Mouse (Mus musculus) heart, embryonic 16.5 days (tissue): ENCODE results near the gene Msi2. TPM values are rescaled to one million over a fixed set of nuclear protein-coding genes. Genes with fewer than 3 reads are reported as not detected.

Experiments
- ATAC-seq: fragments of 200-750 bp; cut with Nextera tagmentation; replicated peaks from 2 replicates; pipeline ENCODE4 v1.8.0; 2017; ENCODE audit warnings: moderate number of reproducible peaks; ENCODE audit not compliant: insufficient read depth, low FRiP score; ENCODE audit errors: extremely low read depth
- H3K27ac ChIP-seq: fragments of 300-500 bp; sonication (generic); 2 replicates; pipeline ENCODE4 v1.5.1; 2014; ENCODE audit warnings: mild to moderate bottlenecking, low read length, control low read depth, moderate library complexity
- H3K27me3 ChIP-seq: fragments of 300-500 bp; sonication (generic); 2 replicates; pipeline ENCODE4 v1.6.1; 2014; ENCODE audit warnings: low read length, mixed read lengths; ENCODE audit not compliant: control insufficient read depth, insufficient read depth
- H3K36me3 ChIP-seq: fragments of 300-500 bp; sonication (generic); 2 replicates; pipeline ENCODE4 v1.6.1; 2014; ENCODE audit not compliant: control insufficient read depth, insufficient read depth
- H3K4me1 ChIP-seq: fragments of 300-500 bp; sonication (generic); 2 replicates; pipeline ENCODE4 v1.6.1; 2014; ENCODE audit warnings: low read length, mixed read lengths; ENCODE audit not compliant: control insufficient read depth, insufficient read depth
- H3K4me2 ChIP-seq: fragments of 300-500 bp; sonication (generic); 2 replicates; pipeline ENCODE4 v1.6.1; 2014; ENCODE audit warnings: low read depth, mild to moderate bottlenecking, control low read depth, low read length
- H3K4me3 ChIP-seq: fragments of 300-500 bp; sonication (generic); 2 replicates; pipeline ENCODE4 v1.5.1; 2014; ENCODE audit warnings: mild to moderate bottlenecking, control low read depth, low read length
- H3K9ac ChIP-seq: fragments of 300-500 bp; sonication (generic); 2 replicates; pipeline ENCODE4 v1.6.1; 2014; ENCODE audit warnings: low read length, control low read depth
- H3K9me3 ChIP-seq: fragments of 300-500 bp; sonication (generic); replicated peaks from 2 replicates; pipeline ENCODE4 v1.6.1; 2016; ENCODE audit warnings: low read length; ENCODE audit not compliant: control insufficient read depth
- WGBS: fragments of 180-500 bp; shearing (Covaris S2); extraction: QIAGEN DNeasy Blood & Tissue Kit; methylation state at CpG from one replicate; pipeline ENCODE4 v1.1.7; 2014; 5-methylcytosine and 5-hydroxymethylcytosine counted together
- polyA plus RNA-seq: library from polyadenylated mRNA; unstranded; fragments of >200 nt; fragmentation: Nextera tagmentation; extraction: Ambion mirVana; gene quantifications from 2 replicates; pipeline ENCODE4 v1.2.1, GENCODE M21; 2015

Gene Msi2
- polyA plus RNA-seq, 1 experiment from 2014 or later, result 20.6 TPM

GRCm38 (mm10) chr11:88582021-88582707 is 136.1 kb downstream of the Msi2 start:
- ATAC-seq, result no peak
- 39% methylated on average over 13 of the region's 13 CpGs for WGBS

GRCm38 (mm10) chr11:88581375-88581774 is 136.9 kb downstream of the Msi2 start:
- WGBS, result 60% methylated on average over 7 of the region's 7 CpGs

More at GRCm38 (mm10) chr11:88582021-88582707, 136.1 kb downstream of the Msi2 start:
- Histone ChIP-seq H3K9ac (peak overlapping the region; percentile 58), H3K4me2 (peak overlapping the region; percentile 51), H3K27ac (peak overlapping the region; percentile 86), H3K4me1 (peaks cover 66% of the 10 kb centered on the region), H3K4me3 (peak overlapping the region; percentile 6), H3K27me3 (no peaks in the 10 kb centered on the region), H3K9me3 (no peaks in the 10 kb centered on the region), H3K36me3 (no peaks in the 10 kb centered on the region)

GRCm38 (mm10) chr11:88578700-88579099 is 139.6 kb downstream of the Msi2 start:
- no peak overlapping the region for H3K4me2 ChIP-seq
- H3K9me3 ChIP-seq, result no peaks in the 10 kb centered on the region
- WGBS, result 88% methylated on average over 2 of the region's 2 CpGs
- H3K27me3 ChIP-seq, result no peaks in the 10 kb centered on the region
- no peak overlapping the region for H3K9ac ChIP-seq
- no peak overlapping the region for H3K4me3 ChIP-seq
- no peaks in the 10 kb centered on the region for H3K36me3 ChIP-seq
- ATAC-seq, result no peak
- no peak overlapping the region; the same call in 1 of the 2 replicates for H3K27ac ChIP-seq
- peaks cover 66% of the 10 kb centered on the region for H3K4me1 ChIP-seq

More at GRCm38 (mm10) chr11:88581375-88581774, 136.9 kb downstream of the Msi2 start:
- Histone ChIP-seq H3K36me3 (no peaks in the 10 kb centered on the region), H3K27me3 (no peaks in the 10 kb centered on the region), H3K9ac (no peak overlapping the region), H3K4me1 (peaks cover 66% of the 10 kb centered on the region), H3K4me3 (no peak overlapping the region), H3K27ac (peak overlapping the region; percentile 86), H3K9me3 (no peaks in the 10 kb centered on the region), H3K4me2 (no peak overlapping the region)
- ATAC-seq, result no peak

GRCm38 (mm10) chr11:88577076-88577475 is 141.2 kb downstream of the Msi2 start:
- Histone ChIP-seq H3K9ac (peak overlapping the region; percentile 2; the same call in 1 of the 2 replicates), H3K4me3 (no peak overlapping the region), H3K9me3 (no peaks in the 10 kb centered on the region), H3K4me2 (no peak overlapping the region), H3K36me3 (peaks cover 3% of the 10 kb centered on the region; the same call in 1 of the 2 replicates), H3K27me3 (no peaks in the 10 kb centered on the region), H3K4me1 (peaks cover 57% of the 10 kb centered on the region), H3K27ac (peak overlapping the region; percentile 37)
- no peak for ATAC-seq
- WGBS, result 61% methylated on average over 7 of the region's 7 CpGs

GRCm38 (mm10) chr11:88576233-88576998 is 141.9 kb downstream of the Msi2 start:
- no peak for ATAC-seq
- WGBS, result 41% methylated on average over 7 of the region's 7 CpGs
- Histone ChIP-seq H3K27me3 (no peaks in the 10 kb centered on the region), H3K9ac (no peak overlapping the region), H3K4me1 (peaks cover 52% of the 10 kb centered on the region), H3K27ac (peak overlapping the region; percentile 37), H3K36me3 (peaks cover 3% of the 10 kb centered on the region; the same call in 1 of the 2 replicates), H3K4me2 (no peak overlapping the region), H3K4me3 (no peak overlapping the region), H3K9me3 (no peaks in the 10 kb centered on the region)

GRCm38 (mm10) chr11:88574575-88575360 is 143.5 kb downstream of the Msi2 start:
- H3K4me2 ChIP-seq, result no peak overlapping the region
- peak overlapping the region; percentile 76 for H3K27ac ChIP-seq
- WGBS, result 55% methylated on average over 4 of the region's 4 CpGs
- H3K36me3 ChIP-seq, result peaks cover 3% of the 10 kb centered on the region; the same call in 1 of the 2 replicates
- H3K27me3 ChIP-seq, result no peaks in the 10 kb centered on the region
- H3K9me3 ChIP-seq, result no peaks in the 10 kb centered on the region
- no peak overlapping the region for H3K4me3 ChIP-seq
- peaks cover 66% of the 10 kb centered on the region for H3K4me1 ChIP-seq
- H3K9ac ChIP-seq, result no peak overlapping the region
- no peak for ATAC-seq

GRCm38 (mm10) chr11:88573013-88573412 is 145.3 kb downstream of the Msi2 start:
- Histone ChIP-seq H3K36me3 (peaks cover 3% of the 10 kb centered on the region; the same call in 1 of the 2 replicates), H3K9ac (no peak overlapping the region), H3K4me3 (no peak overlapping the region), H3K27ac (no peak overlapping the region), H3K4me2 (no peak overlapping the region), H3K9me3 (no peaks in the 10 kb centered on the region), H3K27me3 (no peaks in the 10 kb centered on the region), H3K4me1 (peaks cover 70% of the 10 kb centered on the region)
- WGBS, result 94% methylated on average over 5 of the region's 5 CpGs
- no peak for ATAC-seq

GRCm38 (mm10) chr11:88572461-88572860 is 145.9 kb downstream of the Msi2 start:
- H3K27me3 ChIP-seq, result no peaks in the 10 kb centered on the region
- H3K4me3 ChIP-seq, result no peak overlapping the region
- H3K27ac ChIP-seq, result no peak overlapping the region
- H3K4me2 ChIP-seq, result no peak overlapping the region
- no peaks in the 10 kb centered on the region for H3K9me3 ChIP-seq
- 86% methylated on average over 11 of the region's 11 CpGs for WGBS
- H3K4me1 ChIP-seq, result peaks cover 64% of the 10 kb centered on the region
- ATAC-seq, result no peak
- no peak overlapping the region for H3K9ac ChIP-seq
- peaks cover 3% of the 10 kb centered on the region; the same call in 1 of the 2 replicates for H3K36me3 ChIP-seq
